In genomic region chr14:22255458-22255857, GRCm38 (mm10) we compare ENCODE assay signal across 25 mouse cellular contexts.
DNase-seq lines count a peak whose midpoint lies in the region; ATAC-seq and TF ChIP-seq lines count a peak whose summit lies in the region.
"Had no signal": no experiment of that assay in that cellular context is flagged by ENCODE, and none has a peak within 500 bp of the region (broad histone marks: within the 10 kb centered on the region; RNA-seq: fewer than 3 reads in every experiment).

No protein-coding gene starts in this region.

- H3K9ac ChIP-seq in hindbrain, embryonic 13.5 days = no peak overlapping the region
- no peak overlapping the region for H3K9ac ChIP-seq in hindbrain, postnatal 0 days (replicated peaks; ENCODE audit: low read length)
- no peak overlapping the region for H3K9ac ChIP-seq in kidney, postnatal 0 days (ENCODE audit: low read depth, low read length)
- H3K9ac ChIP-seq in kidney, embryonic 16.5 days (replicated peaks; ENCODE audit: low read length) = no peak overlapping the region
- H3K9ac ChIP-seq: forebrain, embryonic 13.5 days had no signal

- no peaks in the 10 kb centered on the region for H3K36me3 ChIP-seq in hindbrain, embryonic 13.5 days
- no peaks in the 10 kb centered on the region for H3K36me3 ChIP-seq in hindbrain, postnatal 0 days (ENCODE audit: insufficient read depth, low read length)
- no peaks in the 10 kb centered on the region for H3K36me3 ChIP-seq in kidney, postnatal 0 days (ENCODE audit: insufficient read depth, low read length)
- H3K36me3 ChIP-seq in kidney, embryonic 16.5 days (ENCODE audit: insufficient read depth, low read length) = no peaks in the 10 kb centered on the region
- H3K36me3 ChIP-seq: forebrain, embryonic 10.5 days; G1E; heart, embryonic 10.5 days had no signal

- no peak for ATAC-seq in hindbrain, embryonic 13.5 days (ENCODE audit: low FRiP score)
- ATAC-seq in hindbrain, postnatal 0 days = no peak
- ATAC-seq in kidney, postnatal 0 days (replicated peaks; ENCODE audit: low FRiP score, low read depth) = no peak
- no peak for ATAC-seq in kidney, embryonic 16.5 days (ENCODE audit: low FRiP score, low TSS enrichment)
- ATAC-seq: forebrain, embryonic 13.5 days; forebrain, embryonic 16.5 days; intestine, postnatal 0 days; Patski had no signal

- peaks cover 45% of the 10 kb centered on the region for H3K4me1 ChIP-seq in hindbrain, embryonic 13.5 days (replicated peaks)
- peaks cover 4% of the 10 kb centered on the region; the same call in 1 of the 2 replicates for H3K4me1 ChIP-seq in hindbrain, postnatal 0 days (ENCODE audit: insufficient read depth, low read length)
- H3K4me1 ChIP-seq in kidney, postnatal 0 days (replicated peaks; ENCODE audit: insufficient read depth, low read length) = no peaks in the 10 kb centered on the region; the same call in 1 of the 2 replicates
- peaks cover 7% of the 10 kb centered on the region; the same call in 1 of the 2 replicates for H3K4me1 ChIP-seq in kidney, embryonic 16.5 days (ENCODE audit: insufficient read depth, low read length)

- 51% methylated on average over 12 of the region's 12 CpGs for WGBS in hindbrain, embryonic 13.5 days
- WGBS in hindbrain, postnatal 0 days = 66% methylated on average over 12 of the region's 12 CpGs
- WGBS in kidney, postnatal 0 days = 38% methylated on average over 12 of the region's 12 CpGs
- 41% methylated on average over 12 of the region's 12 CpGs for WGBS in kidney, embryonic 16.5 days

- no peak for TF ChIP-seq CTCF in hindbrain, postnatal 0 days (IDR thresholded peaks at IDR 0.05; ENCODE audit: low read depth)
- TF ChIP-seq CTCF in kidney, postnatal 0 days (IDR thresholded peaks at IDR 0.05; ENCODE audit: low read depth) = no peak

- no peak overlapping the region for H3K4me3 ChIP-seq in hindbrain, embryonic 13.5 days
- no peak overlapping the region for H3K4me3 ChIP-seq in hindbrain, postnatal 0 days (ENCODE audit: low read length)
- no peak overlapping the region for H3K4me3 ChIP-seq in kidney, postnatal 0 days (replicated peaks; ENCODE audit: low read depth, low read length)
- no peak overlapping the region for H3K4me3 ChIP-seq in kidney, embryonic 16.5 days (ENCODE audit: low read length)
- H3K4me3 ChIP-seq: forebrain, embryonic 10.5 days; forebrain, embryonic 13.5 days; heart, adult 2 months; heart, embryonic 10.5 days had no signal

- DNase-seq in hindbrain, postnatal 0 days (ENCODE audit: low spot score) = no peak
- DNase-seq in kidney, postnatal 0 days (ENCODE audit: low spot score) = peak; percentile 24
- DNase-seq in R1 (ENCODE audit: low read depth, low spot score) = peak; percentile 1
- peak; percentile 48 for DNase-seq in mesoderm, embryonic 11.5 days (ENCODE audit: low read depth, low spot score)
- DNase-seq in heart, postnatal 25 days (ENCODE audit: low spot score) = no peak
- DNase-seq: adrenal gland, adult 2 months; adrenal gland, postnatal 25 days; B cell, adult 2 months; cerebellum, adult 18-20 months; cerebellum, adult 9-10 months; cerebellum, postnatal 14 days; gastrocnemius, postnatal 10 days; gastrocnemius, postnatal 36 days; heart, adult 2 months; heart, postnatal 36 days had no signal

- H3K9me3 ChIP-seq in hindbrain, embryonic 13.5 days = no peaks in the 10 kb centered on the region
- H3K9me3 ChIP-seq in hindbrain, postnatal 0 days (ENCODE audit: low read length) = no peaks in the 10 kb centered on the region
- H3K9me3 ChIP-seq in kidney, postnatal 0 days (replicated peaks; ENCODE audit: low read length) = no peaks in the 10 kb centered on the region
- no peaks in the 10 kb centered on the region for H3K9me3 ChIP-seq in kidney, embryonic 16.5 days (ENCODE audit: low read length)
- H3K9me3 ChIP-seq: forebrain, embryonic 10.5 days; forebrain, embryonic 13.5 days; G1E; heart, embryonic 10.5 days had no signal

- intact Hi-C loops in heart, postnatal 25 days (cut with DNase I) = no loop called here

- no peak overlapping the region for H3K4me2 ChIP-seq in hindbrain, embryonic 13.5 days
- no peak overlapping the region for H3K4me2 ChIP-seq in hindbrain, postnatal 0 days (ENCODE audit: low read depth, low read length)
- H3K4me2 ChIP-seq in kidney, postnatal 0 days (ENCODE audit: low read length) = no peak overlapping the region
- H3K4me2 ChIP-seq in kidney, embryonic 16.5 days (replicated peaks; ENCODE audit: low read depth, low read length) = no peak overlapping the region
- H3K4me2 ChIP-seq: forebrain, embryonic 13.5 days had no signal

- peak overlapping the region; percentile 45; the same call in 1 of the 2 replicates for H3K27ac ChIP-seq in hindbrain, embryonic 13.5 days
- no peak overlapping the region for H3K27ac ChIP-seq in hindbrain, postnatal 0 days
- H3K27ac ChIP-seq in kidney, postnatal 0 days = no peak overlapping the region
- no peak overlapping the region for H3K27ac ChIP-seq in kidney, embryonic 16.5 days (ENCODE audit: low read length)
- H3K27ac ChIP-seq: forebrain, embryonic 10.5 days; forebrain, embryonic 13.5 days; heart, adult 2 months; heart, embryonic 10.5 days had no signal

- H3K27me3 ChIP-seq in hindbrain, embryonic 13.5 days = peaks cover 7% of the 10 kb centered on the region; the same call in 1 of the 2 replicates
- H3K27me3 ChIP-seq in hindbrain, postnatal 0 days (ENCODE audit: insufficient read depth, low read length) = no peaks in the 10 kb centered on the region
- no peaks in the 10 kb centered on the region for H3K27me3 ChIP-seq in kidney, postnatal 0 days (ENCODE audit: insufficient read depth, low read length)
- no peaks in the 10 kb centered on the region for H3K27me3 ChIP-seq in kidney, embryonic 16.5 days (ENCODE audit: insufficient read depth, low read length)
- H3K27me3 ChIP-seq: CH12.LX, Patski had no signal

Comparison
In these comparisons a context has a peak if more than half of its experiments do, and no peak if none do; other contexts are left out.
1. DNase-seq: peak in kidney, postnatal 0 days (single experiment), R1 (single experiment) and mesoderm, embryonic 11.5 days (single experiment); none in hindbrain, postnatal 0 days (single experiment) and heart, postnatal 25 days (single experiment).